Mouse (Mus musculus): ENCODE data around the gene Dynlt1f. TPM values are rescaled to one million over a fixed set of nuclear protein-coding genes. Genes with fewer than 3 reads are reported as not detected.
"Not testable (repeated sequence)": the region's sequence is repeated elsewhere in the genome, so short reads cannot be mapped to it uniquely, and the experiment has no call there.

The Dynlt1f gene
- polyA plus RNA-seq, 2 experiments from 2014 or later, result 59.0 to 75.9 TPM

GRCm38 (mm10) chr17:6661093-6661816 is 5.6 kb upstream of the Dynlt1f start:
- ATAC-seq, result not testable (repeated sequence)

- ATAC-seq, result not testable (repeated sequence)
Observed at GRCm38 (mm10) chr17:6660589-6660988, 4.9 kb upstream of the Dynlt1f start.

GRCm38 (mm10) chr17:6658801-6659200 is 3.1 kb upstream of the Dynlt1f start, which contains the start of gene Sytl3:
Gene Sytl3 (plus strand): TSS chr17:6659093.
- ATAC-seq, result peak; percentile 15

GRCm38 (mm10) chr17:6656471-6656870 is 771 bp upstream of the Dynlt1f start:
- not testable (repeated sequence) for ATAC-seq

- peak; percentile 39 for ATAC-seq
Observed at GRCm38 (mm10) chr17:6655087-6655511, 601 bp downstream of the Dynlt1f start.

GRCm38 (mm10) chr17:6653341-6653946 is 2.3 kb downstream of the Dynlt1f start:
- not testable (repeated sequence) for ATAC-seq

- not testable (repeated sequence) for ATAC-seq
Observed at GRCm38 (mm10) chr17:6650904-6651565, 4.7 kb downstream of the Dynlt1f start.

GRCm38 (mm10) chr17:6647452-6647851 is 8.2 kb downstream of the Dynlt1f start:
- not testable (repeated sequence) for ATAC-seq

- not testable (repeated sequence) for ATAC-seq
Observed at GRCm38 (mm10) chr17:6646841-6647240, 8.9 kb downstream of the Dynlt1f start.

GRCm38 (mm10) chr17:6645668-6646067 is 10.0 kb downstream of the Dynlt1f start:
- ATAC-seq, result not testable (repeated sequence)

GRCm38 (mm10) chr17:6644673-6645072 is 11.0 kb downstream of the Dynlt1f start:
- not testable (repeated sequence) for ATAC-seq

- not testable (repeated sequence) for ATAC-seq
Observed at GRCm38 (mm10) chr17:6644210-6644609, 11.5 kb downstream of the Dynlt1f start.

GRCm38 (mm10) chr17:6640771-6641429 is 14.8 kb downstream of the Dynlt1f start:
- peak; percentile 74 for ATAC-seq

- not testable (repeated sequence) for ATAC-seq
Observed at GRCm38 (mm10) chr17:6640044-6640637, 15.6 kb downstream of the Dynlt1f start.

- ATAC-seq, result not testable (repeated sequence)
Observed at GRCm38 (mm10) chr17:6639486-6639885, 16.2 kb downstream of the Dynlt1f start.

GRCm38 (mm10) chr17:6638444-6638843 is 17.3 kb downstream of the Dynlt1f start:
- not testable (repeated sequence) for ATAC-seq

GRCm38 (mm10) chr17:6637434-6637833 is 18.3 kb downstream of the Dynlt1f start:
- ATAC-seq, result not testable (repeated sequence)

- ATAC-seq, result no peak
Observed at GRCm38 (mm10) chr17:6636861-6637260, 18.8 kb downstream of the Dynlt1f start.

- ATAC-seq, result not testable (repeated sequence)
Observed at GRCm38 (mm10) chr17:6635781-6636180, 19.9 kb downstream of the Dynlt1f start.

GRCm38 (mm10) chr17:6632850-6633249 is 22.9 kb downstream of the Dynlt1f start:
- not testable (repeated sequence) for ATAC-seq

GRCm38 (mm10) chr17:6630398-6630797 is 25.3 kb downstream of the Dynlt1f start:
- ATAC-seq, result not testable (repeated sequence)

GRCm38 (mm10) chr17:6624926-6625558 is 30.7 kb downstream of the Dynlt1f start:
- ATAC-seq, result not testable (repeated sequence)

Data from CD4-positive, CD25-positive, alpha-beta regulatory T cell, adult 4 months (primary cell).